Mouse (Mus musculus): ENCODE results near the gene Zfp263. TPM values are rescaled to one million over a fixed set of nuclear protein-coding genes. Genes with fewer than 3 reads are reported as not detected.

Zfp263 gene
- total RNA-seq, 2 experiments from 2014 or later, result 7.7 to 9.5 TPM

Other genes with a start within 250 kb of the Zfp263 start
- not detected for gene Olfr161, start 153.1 kb upstream of the Zfp263 start, total RNA-seq (2021)
- not detected for gene Mefv, start 26.0 kb upstream of the Zfp263 start, total RNA-seq (2021)
- gene Olfr15, start 86.8 kb downstream of the Zfp263 start, total RNA-seq (2021), result not detected
- gene Zfp174, start 103.2 kb downstream of the Zfp263 start, total RNA-seq (2021), result 1 to 10 TPM; 1.3 to 1.6 TPM
- gene Naa60, start 128.3 kb downstream of the Zfp263 start, total RNA-seq (2021), result 10 to 100 TPM; 47.9 to 53.7 TPM
- 10 to 100 TPM in 1 of 2 experiments, 1 to 10 TPM in 1; 9.6 to 13.5 TPM for gene Zfp597, start 140.5 kb downstream of the Zfp263 start, total RNA-seq (2021)
- not detected for gene Gm20695, start 140.6 kb downstream of the Zfp263 start, total RNA-seq (2021)
- gene 1700037C18Rik, start 164.6 kb downstream of the Zfp263 start, total RNA-seq (2021), result 1 to 10 TPM; 3.0 to 3.7 TPM
- 10 to 100 TPM in 1 of 2 experiments, 1 to 10 TPM in 1; 9.1 to 11.8 TPM for gene Cluap1, start 164.7 kb downstream of the Zfp263 start, total RNA-seq (2021)
- 1 to 10 TPM; 1.1 to 1.6 TPM for gene Nlrc3, start 232.5 kb downstream of the Zfp263 start, total RNA-seq (2021)

Data from heart, postnatal 25 days (tissue).